Mouse (Mus musculus): ENCODE measurements around the gene Rimklb. TPM values are rescaled to one million over a fixed set of nuclear protein-coding genes. Genes with fewer than 3 reads are reported as not detected.

Rimklb gene
- total and polyA plus RNA-seq, 2 experiments = not detected

DNA sequence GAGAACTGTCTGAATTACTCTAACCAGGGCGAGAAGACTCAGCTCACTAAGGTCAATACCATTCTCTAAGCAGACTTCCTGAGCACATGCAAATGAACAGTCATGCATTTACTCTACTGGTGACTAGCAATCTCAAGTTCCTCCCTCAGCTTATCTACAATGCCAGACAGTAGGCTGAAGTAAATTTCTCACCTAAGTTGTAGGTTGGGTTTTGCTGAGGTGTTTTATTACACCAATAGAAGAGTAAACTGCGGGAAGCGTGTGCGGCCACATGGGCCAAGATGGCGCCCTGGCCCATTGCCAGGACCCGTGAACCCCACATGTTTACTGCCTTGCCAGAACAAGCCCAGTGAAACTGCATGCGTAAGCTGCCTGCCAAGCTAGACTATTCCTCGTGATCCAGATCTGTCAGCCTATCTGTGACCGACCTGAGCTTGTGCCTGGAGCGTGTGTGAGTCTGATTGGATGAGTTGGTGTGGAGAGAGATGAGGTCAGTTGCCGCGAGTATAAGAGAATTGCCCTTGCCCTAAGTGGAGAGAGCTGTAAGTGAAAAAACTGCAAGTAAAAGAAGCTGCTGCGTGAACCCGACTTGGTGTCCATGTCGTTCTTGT, 29.4 kb downstream of the Rimklb start:
- TF ChIP-seq POLR2A (IDR thresholded peaks at IDR 0.05; ENCODE audit: extremely low read depth, insufficient read depth, low read length) (no peak), CTCF (IDR thresholded peaks at IDR 0.05; ENCODE audit: low read depth, low read length) (no peak)
- WGBS = 92% methylated on average over 15 of the region's 15 CpGs

GRCm38 (mm10) chr6:122466092-122466713, 32.4 kb downstream of the Rimklb start:
- Histone ChIP-seq H3K4me1 (ENCODE audit: control insufficient read depth, insufficient read depth, low read length) (no peaks in the 10 kb centered on the region), H3K79me2 (ENCODE audit: control insufficient read depth, insufficient read depth, low read length) (no peaks in the 10 kb centered on the region), H3K36me3 (ENCODE audit: control insufficient read depth, insufficient read depth, low read length) (no peaks in the 10 kb centered on the region), H3K9ac (ENCODE audit: low read depth, low read length) (no peak overlapping the region), H3K27me3 (ENCODE audit: control insufficient read depth, insufficient read depth, low read length) (no peaks in the 10 kb centered on the region), H3K27ac (replicated peaks; ENCODE audit: insufficient read depth, low read depth, low read length) (no peak overlapping the region), H3K4me3 (ENCODE audit: insufficient read depth, low read depth, low read length) (no peak overlapping the region)
- no peak for DNase-seq (ENCODE audit: extremely low read depth, low read depth, low spot score)
- WGBS = 84% methylated on average over 3 of the region's 3 CpGs
- TF ChIP-seq POLR2A (IDR thresholded peaks at IDR 0.05; ENCODE audit: extremely low read depth, insufficient read depth, low read length) (no peak), CTCF (IDR thresholded peaks at IDR 0.05; ENCODE audit: low read depth, low read length) (no peak)

More for the DNA sequence above, 29.4 kb downstream of the Rimklb start:
- Histone ChIP-seq H3K9ac (ENCODE audit: low read depth, low read length) (no peak overlapping the region), H3K27me3 (ENCODE audit: control insufficient read depth, insufficient read depth, low read length) (no peaks in the 10 kb centered on the region), H3K4me1 (ENCODE audit: control insufficient read depth, insufficient read depth, low read length) (no peaks in the 10 kb centered on the region), H3K36me3 (ENCODE audit: control insufficient read depth, insufficient read depth, low read length) (no peaks in the 10 kb centered on the region), H3K79me2 (ENCODE audit: control insufficient read depth, insufficient read depth, low read length) (no peaks in the 10 kb centered on the region), H3K4me3 (ENCODE audit: insufficient read depth, low read depth, low read length) (no peak overlapping the region), H3K27ac (replicated peaks; ENCODE audit: insufficient read depth, low read depth, low read length) (no peak overlapping the region)
- no peak for DNase-seq (ENCODE audit: extremely low read depth, low read depth, low spot score)

DNA sequence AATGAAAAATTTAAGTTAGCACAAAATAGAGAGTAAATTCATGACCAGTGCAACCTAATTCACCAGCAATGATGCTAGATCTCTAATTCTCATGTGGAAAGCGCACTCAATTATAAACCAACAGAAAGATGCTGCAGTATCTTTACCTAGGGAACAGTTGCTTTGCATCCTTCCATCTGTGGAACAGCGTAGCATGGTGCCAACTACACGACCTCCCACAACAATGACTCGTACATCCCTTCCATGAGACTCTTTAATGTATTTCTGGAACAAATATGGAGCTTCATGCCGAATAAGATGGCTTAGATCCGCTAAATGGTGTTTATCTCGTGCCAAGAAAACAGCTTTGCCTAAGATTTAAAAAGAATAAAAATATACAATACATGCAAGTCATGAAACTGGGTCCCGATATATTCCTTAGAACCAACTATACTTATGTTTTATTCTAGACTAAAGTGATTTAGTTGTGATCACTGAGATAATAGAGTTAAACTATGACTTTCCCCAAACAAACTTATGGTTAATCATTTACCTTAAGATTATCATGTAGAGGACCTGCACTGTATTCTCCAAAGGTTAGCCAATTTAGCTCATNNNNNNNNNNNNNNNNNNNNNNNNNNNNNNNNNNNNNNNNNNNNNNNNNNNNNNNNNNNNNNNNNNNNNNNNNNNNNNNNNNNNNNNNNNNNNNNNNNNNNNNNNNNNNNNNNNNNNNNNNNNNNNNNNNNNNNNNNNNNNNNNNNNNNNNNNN, 39.4 kb downstream of the Rimklb start:
- peak; percentile 60 for DNase-seq (ENCODE audit: extremely low read depth, low read depth, low spot score)
- H3K79me2 ChIP-seq (ENCODE audit: control insufficient read depth, insufficient read depth, low read length) = no peaks in the 10 kb centered on the region
- no peaks in the 10 kb centered on the region for H3K4me1 ChIP-seq (ENCODE audit: control insufficient read depth, insufficient read depth, low read length)
- H3K27me3 ChIP-seq (ENCODE audit: control insufficient read depth, insufficient read depth, low read length) = peaks cover 2% of the 10 kb centered on the region; the same call in 1 of the 2 replicates
- WGBS = 63% methylated on average over 8 of the region's 8 CpGs
- no peaks in the 10 kb centered on the region for H3K36me3 ChIP-seq (ENCODE audit: control insufficient read depth, insufficient read depth, low read length)
- no peak overlapping the region for H3K27ac ChIP-seq (replicated peaks; ENCODE audit: insufficient read depth, low read depth, low read length)
- no peak overlapping the region for H3K9ac ChIP-seq (ENCODE audit: low read depth, low read length)
- TF ChIP-seq POLR2A (IDR thresholded peaks at IDR 0.05; ENCODE audit: extremely low read depth, insufficient read depth, low read length) (no peak), CTCF (IDR thresholded peaks at IDR 0.05; ENCODE audit: low read depth, low read length) (no peak)
- no peak overlapping the region for H3K4me3 ChIP-seq (ENCODE audit: insufficient read depth, low read depth, low read length)

- Histone ChIP-seq H3K79me2 (ENCODE audit: control insufficient read depth, insufficient read depth, low read length) (no peaks in the 10 kb centered on the region), H3K9ac (ENCODE audit: low read depth, low read length) (no peak overlapping the region), H3K27ac (replicated peaks; ENCODE audit: insufficient read depth, low read depth, low read length) (no peak overlapping the region), H3K4me1 (ENCODE audit: control insufficient read depth, insufficient read depth, low read length) (no peaks in the 10 kb centered on the region), H3K4me3 (ENCODE audit: insufficient read depth, low read depth, low read length) (no peak overlapping the region), H3K27me3 (ENCODE audit: control insufficient read depth, insufficient read depth, low read length) (peaks cover 3% of the 10 kb centered on the region; the same call in 1 of the 2 replicates), H3K36me3 (ENCODE audit: control insufficient read depth, insufficient read depth, low read length) (no peaks in the 10 kb centered on the region)
- DNase-seq (ENCODE audit: extremely low read depth, low read depth, low spot score) = no peak
- TF ChIP-seq POLR2A (IDR thresholded peaks at IDR 0.05; ENCODE audit: extremely low read depth, insufficient read depth, low read length) (no peak), CTCF (IDR thresholded peaks at IDR 0.05; ENCODE audit: low read depth, low read length) (no peak)
- WGBS = 90% methylated on average over 7 of the region's 7 CpGs
These were observed 50.7 kb downstream of the Rimklb start for GRCm38 (mm10) chr6:122447848-122448247.

DNA sequence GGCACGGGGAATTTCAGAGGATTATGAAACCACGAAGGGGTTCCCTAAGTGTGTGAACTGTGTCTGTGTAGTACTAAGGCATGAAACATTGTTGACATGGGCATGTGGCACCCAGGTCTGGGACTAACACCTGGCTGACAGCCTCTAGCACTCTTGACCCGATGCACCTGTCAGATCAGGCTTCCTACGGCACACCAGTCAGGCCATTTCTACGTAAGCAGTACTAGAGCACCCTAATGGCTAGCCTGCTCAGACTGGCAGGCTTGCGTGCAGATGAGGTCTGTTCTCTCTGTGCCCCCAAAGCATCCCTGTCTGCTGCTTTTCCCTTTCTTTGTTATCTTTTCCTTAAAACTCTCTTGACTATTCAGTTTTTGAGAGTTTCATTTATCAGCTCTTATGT, 53.3 kb downstream of the Rimklb start:
- Histone ChIP-seq H3K4me1 (ENCODE audit: control insufficient read depth, insufficient read depth, low read length) (no peaks in the 10 kb centered on the region), H3K79me2 (ENCODE audit: control insufficient read depth, insufficient read depth, low read length) (no peaks in the 10 kb centered on the region), H3K36me3 (ENCODE audit: control insufficient read depth, insufficient read depth, low read length) (no peaks in the 10 kb centered on the region), H3K9ac (ENCODE audit: low read depth, low read length) (no peak overlapping the region), H3K27ac (replicated peaks; ENCODE audit: insufficient read depth, low read depth, low read length) (no peak overlapping the region), H3K27me3 (ENCODE audit: control insufficient read depth, insufficient read depth, low read length) (0 out of 2 replicates have a peak, but pooled peaks cover 3% of the 10 kb centered on the region), H3K4me3 (ENCODE audit: insufficient read depth, low read depth, low read length) (no peak overlapping the region)
- no peak for TF ChIP-seq POLR2A (IDR thresholded peaks at IDR 0.05; ENCODE audit: extremely low read depth, insufficient read depth, low read length)
- TF ChIP-seq CTCF (IDR thresholded peaks at IDR 0.05; ENCODE audit: low read depth, low read length) = no peak
- DNase-seq (ENCODE audit: extremely low read depth, low read depth, low spot score) = no peak
- 77% methylated on average over 6 of the region's 6 CpGs for WGBS

Measured in liver, adult 2 months (tissue).